Mouse (Mus musculus) naive thymus-derived CD4-positive, alpha-beta T cell, adult 5 months (primary cell): ENCODE measurements around the gene Vnn1. TPM values are rescaled to one million over a fixed set of nuclear protein-coding genes. Genes with fewer than 3 reads are reported as not detected.

ENCODE experiments used
- polyA plus RNA-seq: library from polyadenylated mRNA; unstranded; fragments of 100-300 nt; shearing (Covaris generic); gene quantifications from one replicate; pipeline ENCODE4 v1.2.1, GENCODE M21; 2017

Vnn1 gene
- not detected for polyA plus RNA-seq

DNA sequence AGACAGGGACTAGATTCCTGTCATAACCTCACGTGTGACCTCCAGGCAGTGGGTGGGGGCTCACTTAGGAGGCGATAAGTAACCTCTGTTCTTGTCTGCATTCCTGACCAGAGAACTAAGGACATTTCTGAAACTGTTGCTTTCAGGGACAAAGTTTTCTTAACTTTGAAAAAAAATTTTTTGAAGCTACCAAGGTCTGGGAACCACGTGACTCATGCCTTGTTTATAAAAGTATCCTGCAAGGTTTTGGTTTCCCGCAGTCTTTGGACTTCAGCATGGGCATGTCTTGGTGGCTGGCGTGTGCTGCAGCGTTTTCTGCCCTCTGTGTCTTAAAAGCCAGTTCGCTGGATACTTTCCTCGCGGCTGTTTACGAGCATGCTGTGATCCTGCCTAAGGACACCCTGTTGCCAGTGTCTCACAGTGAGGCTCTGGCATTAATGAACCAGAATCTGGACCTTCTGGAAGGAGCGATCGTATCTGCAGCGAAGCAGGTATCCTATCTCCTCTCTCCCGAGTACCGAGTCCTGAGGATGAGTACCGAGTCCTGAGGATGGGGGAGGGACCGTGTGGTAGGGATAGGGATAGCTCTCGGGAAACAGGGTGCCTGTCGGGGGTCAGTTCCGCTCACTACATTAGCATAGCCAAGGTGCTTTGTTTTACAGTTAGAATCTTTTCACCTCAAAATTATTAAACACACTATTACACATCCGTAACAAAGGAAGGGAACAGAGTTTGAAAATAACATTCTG lies at the start of gene Vnn1:
Gene Vnn1, plus strand, starts transcription at position 88 of the 749 bp plus-strand sequence.

GRCm38 (mm10) chr10:23851228-23851912 lies 43.1 kb upstream of the Vnn1 start, which contains the start of gene Vnn3:
Vnn3 (plus strand) TSS chr10:23851462.

GRCm38 (mm10) chr10:23920056-23920455 lies 25.6 kb downstream of the Vnn1 start, which contains the start of gene Taar1:
Taar1 (plus strand) TSS chr10:23920356.

DNA sequence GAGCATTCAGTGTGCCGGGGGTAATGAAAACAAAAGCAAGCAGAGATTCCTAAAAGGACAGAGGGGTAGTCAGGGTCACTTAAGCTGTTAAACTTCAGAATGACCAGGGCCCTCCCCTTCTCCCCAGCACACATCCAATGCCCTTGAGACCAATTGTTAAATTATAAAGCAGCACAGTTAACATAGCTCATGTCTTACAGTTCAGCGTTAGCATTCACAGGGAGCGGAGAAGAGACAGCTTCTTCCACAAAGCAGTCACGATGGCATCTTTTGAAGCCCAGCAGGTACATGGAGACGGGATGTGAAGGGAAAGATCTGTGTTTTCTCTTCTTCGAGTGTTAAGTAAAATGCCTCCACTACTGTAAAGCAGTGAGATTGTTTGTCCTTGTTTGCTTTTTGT lies 43.8 kb downstream of the Vnn1 start, which contains the start of gene Taar2:
Gene Taar2, plus strand, starts transcription at position 261 of the 400 bp plus-strand sequence.

GRCm38 (mm10) chr10:23949508-23950005 lies 55.1 kb downstream of the Vnn1 start, which contains the start of gene Taar3:
Taar3 (plus strand) TSS chr10:23949558.

Other genes starting within 250 kb of the Vnn1 start
- 33.0 TPM for gene Rps12, start 107.4 kb upstream of the Vnn1 start, polyA plus RNA-seq
- gene Slc18b1, start 97.7 kb upstream of the Vnn1 start, polyA plus RNA-seq, result 0.12 TPM
- not detected for gene Vnn3, start 43.2 kb upstream of the Vnn1 start, polyA plus RNA-seq
- gene Taar1, start 25.7 kb downstream of the Vnn1 start, polyA plus RNA-seq, result not detected
- not detected for gene Taar2, start 43.9 kb downstream of the Vnn1 start, polyA plus RNA-seq
- gene Taar3, start 54.9 kb downstream of the Vnn1 start, polyA plus RNA-seq, result not detected
- gene Taar4, start 65.8 kb downstream of the Vnn1 start, polyA plus RNA-seq, result not detected
- not detected for gene Taar5, start 76.0 kb downstream of the Vnn1 start, polyA plus RNA-seq
- gene Taar6, start 91.0 kb downstream of the Vnn1 start, polyA plus RNA-seq, result not detected
- gene Taar7a, start 98.8 kb downstream of the Vnn1 start, polyA plus RNA-seq, result not detected
- not detected for gene Taar7b, start 105.3 kb downstream of the Vnn1 start, polyA plus RNA-seq
- 0.44 TPM for gene Taar7d, start 132.5 kb downstream of the Vnn1 start, polyA plus RNA-seq
- not detected for gene Taar7e, start 142.9 kb downstream of the Vnn1 start, polyA plus RNA-seq
- not detected for gene Taar7f, start 154.8 kb downstream of the Vnn1 start, polyA plus RNA-seq
- gene Taar8a, start 181.8 kb downstream of the Vnn1 start, polyA plus RNA-seq, result not detected
- gene Taar8b, start 197.6 kb downstream of the Vnn1 start, polyA plus RNA-seq, result not detected
- not detected for gene Taar8c, start 207.2 kb downstream of the Vnn1 start, polyA plus RNA-seq
- not detected for gene Taar9, start 214.8 kb downstream of the Vnn1 start, polyA plus RNA-seq